Mouse (Mus musculus) layer of hippocampus, postnatal 36 days (tissue): ENCODE data around the gene Crocc2. TPM values are rescaled to one million over a fixed set of nuclear protein-coding genes. Genes with fewer than 3 reads are reported as not detected.
A peak's percentile ranks its signal among the peaks of the same experiment; 100 is the strongest.

ENCODE experiments used
- DNase-seq, 2 experiments: peaks; one replicate each; pipeline ENCODE4 v3.0.0; 2022
- total RNA-seq, 2 experiments: library from RNA; stranded (reverse); gene quantifications; 2 replicates each; pipeline ENCODE4 v1.2.3; 2021

The Crocc2 gene
- total RNA-seq, 2 experiments from 2014 or later, result 0.15 to 0.25 TPM

DNA sequence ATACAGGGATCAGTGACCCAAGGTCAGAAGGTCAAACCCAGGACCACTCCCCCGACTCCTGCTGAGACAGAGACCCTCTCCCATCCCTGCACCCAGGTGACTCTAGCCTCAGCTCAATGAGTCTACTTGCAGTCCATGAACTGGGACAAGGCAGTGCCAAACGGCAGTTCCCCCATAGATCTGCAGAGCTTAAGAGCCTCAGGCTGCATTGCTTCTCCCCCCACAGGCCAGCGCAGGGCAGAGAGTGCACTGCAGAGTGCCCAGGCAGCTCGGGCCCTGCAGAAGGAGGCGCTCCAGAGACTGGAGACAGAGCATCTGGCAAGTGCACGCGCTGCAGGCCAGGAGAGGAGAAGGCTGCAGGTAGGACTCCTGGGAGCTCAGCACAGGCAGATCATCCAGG is 49.0 kb downstream of the Crocc2 start:
- DNase-seq, result no peak

GRCm38 (mm10) chr1:93220776-93221175 is 52.3 kb downstream of the Crocc2 start:
- peak in 1 of 2 experiments; percentile 30 for DNase-seq

GRCm38 (mm10) chr1:93223972-93224371 is 55.4 kb downstream of the Crocc2 start:
- no peak for DNase-seq

GRCm38 (mm10) chr1:93225226-93225625 is 56.7 kb downstream of the Crocc2 start:
- DNase-seq, result no peak

- no peak for DNase-seq
Observed at GRCm38 (mm10) chr1:93225731-93226520, 57.4 kb downstream of the Crocc2 start.

- peak in 1 of 2 experiments; percentile 26 for DNase-seq
Observed at GRCm38 (mm10) chr1:93227303-93227975, 58.9 kb downstream of the Crocc2 start.

GRCm38 (mm10) chr1:93227976-93228365 is 59.4 kb downstream of the Crocc2 start:
- DNase-seq, result no peak

DNA sequence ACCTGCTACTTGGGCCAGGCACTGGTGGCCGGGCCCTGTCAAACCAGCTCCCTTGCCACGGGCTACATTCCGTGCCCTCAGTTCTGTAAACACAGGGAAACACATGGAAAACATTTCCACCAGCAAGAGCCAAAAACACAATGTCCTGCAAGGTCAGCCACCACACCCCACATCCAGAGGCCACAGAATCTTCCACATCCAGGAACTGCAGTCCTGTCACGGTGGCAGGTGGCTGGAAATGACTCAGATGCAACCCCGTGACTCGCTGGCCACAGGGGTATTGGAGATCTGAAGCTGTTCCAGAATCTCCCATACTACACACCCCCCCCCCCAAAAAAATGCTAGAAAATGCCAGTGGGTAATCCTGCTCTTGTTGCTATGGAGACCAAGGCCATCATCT is 60.7 kb downstream of the Crocc2 start:
- no peak for DNase-seq

GRCm38 (mm10) chr1:93229626-93230025 is 61.1 kb downstream of the Crocc2 start:
- no peak for DNase-seq

DNA sequence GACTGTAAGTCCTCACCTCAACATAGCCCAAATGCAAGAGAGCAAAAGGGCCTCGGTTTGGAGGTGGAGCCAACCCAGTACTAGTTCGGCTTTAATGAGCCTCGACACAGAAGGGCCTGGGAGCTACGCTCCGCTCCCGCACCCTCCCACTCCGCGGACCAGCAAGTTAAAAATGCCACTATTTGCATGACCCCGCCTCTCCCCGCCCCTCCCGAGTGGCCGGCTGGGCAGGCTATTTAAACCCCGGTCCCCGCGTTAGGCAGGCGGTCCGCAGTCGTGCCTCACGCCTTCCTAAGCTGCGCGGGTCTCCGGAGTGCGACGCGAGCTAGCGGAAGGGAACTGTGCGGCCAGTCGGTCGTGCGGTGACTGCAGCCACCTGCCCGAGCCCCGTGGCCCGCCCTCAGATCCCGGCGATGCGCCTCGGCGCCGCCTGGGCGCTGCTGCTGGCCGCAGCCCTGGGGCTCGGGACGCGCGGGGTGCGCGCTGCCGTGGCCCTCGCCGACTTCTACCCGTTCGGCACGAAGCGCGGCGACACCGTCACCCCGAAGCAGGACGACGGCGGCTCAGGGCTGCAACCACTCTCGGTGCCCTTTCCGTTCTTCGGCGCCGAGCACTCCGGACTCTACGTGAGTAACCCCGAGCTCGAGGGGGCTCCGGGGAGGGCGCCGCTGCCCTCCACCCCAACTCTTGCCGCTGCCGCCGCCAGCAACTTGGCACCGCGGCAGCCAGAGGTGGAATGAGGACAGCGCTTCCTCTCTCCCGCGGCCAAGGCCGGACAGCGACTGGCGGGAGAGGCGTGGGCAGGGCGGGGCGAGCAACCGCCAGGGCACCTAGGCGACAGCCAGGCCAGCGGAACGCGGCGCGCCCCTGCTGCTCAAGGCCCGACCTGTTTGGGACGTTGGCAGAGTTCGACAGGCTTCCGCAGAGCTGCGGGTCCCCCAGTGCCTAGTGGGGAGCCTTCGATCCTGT is 67.3 kb downstream of the Crocc2 start, which contains the start of gene Sned1:
TSS of gene Sned1 (plus strand) at position 266 of the 969 bp plus-strand sequence.
- peak; percentile 63 to 76 for DNase-seq

DNA sequence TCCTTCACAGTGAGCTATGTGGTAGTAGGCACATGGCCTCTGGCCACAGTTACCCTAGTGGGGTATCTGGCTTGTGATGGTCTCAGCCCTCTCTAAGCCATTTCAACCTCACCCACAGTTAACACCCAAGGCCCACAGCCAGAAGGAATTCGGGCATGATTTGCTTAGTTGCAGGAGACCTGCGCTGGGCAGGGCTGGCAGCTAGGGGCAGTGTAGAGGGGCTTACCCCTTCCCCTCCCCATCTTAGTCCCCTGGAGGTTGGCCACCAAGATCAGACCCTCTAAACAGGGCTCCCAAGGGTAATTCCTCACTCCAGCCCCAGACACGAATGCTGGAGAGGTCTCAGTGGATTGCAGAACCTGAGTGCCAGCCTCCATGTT is 68.0 kb downstream of the Crocc2 start:
- DNase-seq, result no peak

- DNase-seq, result no peak
Observed at GRCm38 (mm10) chr1:93237676-93238075, 69.2 kb downstream of the Crocc2 start.

- DNase-seq, result no peak
Observed at GRCm38 (mm10) chr1:93238201-93238600, 69.7 kb downstream of the Crocc2 start.

GRCm38 (mm10) chr1:93245936-93246335 is 77.4 kb downstream of the Crocc2 start:
- no peak for DNase-seq

DNA sequence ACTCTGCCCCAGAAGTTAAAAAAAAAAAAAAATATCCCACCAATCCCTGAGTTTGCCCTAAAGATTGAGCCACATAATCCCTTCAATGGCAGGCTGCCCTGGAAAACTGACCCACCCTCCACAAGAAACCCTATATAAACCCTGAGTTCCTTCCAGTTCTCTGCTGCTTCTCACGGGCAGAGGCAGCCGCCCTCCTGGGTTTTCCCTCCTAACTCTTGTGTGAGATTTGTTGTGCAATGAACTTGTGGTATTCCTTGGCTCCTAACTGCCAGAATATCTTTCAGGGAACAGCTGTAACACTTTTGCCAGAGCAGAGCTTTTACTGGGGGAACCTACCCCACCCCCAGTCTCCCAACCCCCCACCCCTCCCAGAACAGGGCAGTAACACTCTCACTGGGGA is 84.1 kb downstream of the Crocc2 start:
- no peak for DNase-seq

GRCm38 (mm10) chr1:93255761-93256160 is 87.2 kb downstream of the Crocc2 start:
- no peak for DNase-seq

DNA sequence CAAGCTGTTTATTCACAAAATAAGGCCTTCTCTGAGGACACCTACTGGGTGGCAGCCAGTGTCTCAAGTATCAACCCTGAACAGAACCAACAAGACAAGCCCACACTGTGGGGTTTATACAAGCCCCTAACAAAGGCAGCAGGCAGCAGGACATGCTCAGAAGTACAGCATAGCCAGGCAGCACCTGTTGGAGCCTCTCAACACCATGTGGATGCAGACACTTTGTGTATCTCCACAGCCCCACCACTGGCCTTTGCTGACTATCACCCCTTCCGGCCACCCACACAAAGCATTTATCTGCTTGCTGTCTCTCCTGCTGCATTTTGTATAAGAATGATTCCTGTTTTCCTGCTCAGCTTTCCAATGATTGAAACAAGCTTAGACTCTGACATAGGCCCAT is 89.0 kb downstream of the Crocc2 start:
- DNase-seq, result no peak

DNA sequence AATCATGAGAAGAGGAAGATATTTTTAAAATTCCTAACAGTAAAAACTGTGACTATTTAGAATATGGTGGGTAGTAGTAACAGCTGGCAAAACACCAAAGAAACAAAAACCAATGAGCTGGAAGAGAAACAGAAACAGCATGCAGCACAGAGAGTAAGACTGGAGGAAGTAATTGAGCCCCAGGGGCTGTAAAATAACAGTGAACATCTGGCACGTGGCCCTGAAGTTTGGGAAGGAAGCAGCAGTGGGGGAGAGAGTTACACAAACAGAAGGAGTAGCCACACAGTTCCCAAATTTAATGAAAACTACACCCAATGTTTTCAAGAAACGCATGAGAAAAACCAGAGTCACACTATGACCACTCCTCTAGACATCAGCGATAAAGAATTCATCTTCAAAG is 98.7 kb downstream of the Crocc2 start:
- DNase-seq, result no peak

- DNase-seq, result no peak
Observed at GRCm38 (mm10) chr1:93268246-93268645, 99.7 kb downstream of the Crocc2 start.

DNA sequence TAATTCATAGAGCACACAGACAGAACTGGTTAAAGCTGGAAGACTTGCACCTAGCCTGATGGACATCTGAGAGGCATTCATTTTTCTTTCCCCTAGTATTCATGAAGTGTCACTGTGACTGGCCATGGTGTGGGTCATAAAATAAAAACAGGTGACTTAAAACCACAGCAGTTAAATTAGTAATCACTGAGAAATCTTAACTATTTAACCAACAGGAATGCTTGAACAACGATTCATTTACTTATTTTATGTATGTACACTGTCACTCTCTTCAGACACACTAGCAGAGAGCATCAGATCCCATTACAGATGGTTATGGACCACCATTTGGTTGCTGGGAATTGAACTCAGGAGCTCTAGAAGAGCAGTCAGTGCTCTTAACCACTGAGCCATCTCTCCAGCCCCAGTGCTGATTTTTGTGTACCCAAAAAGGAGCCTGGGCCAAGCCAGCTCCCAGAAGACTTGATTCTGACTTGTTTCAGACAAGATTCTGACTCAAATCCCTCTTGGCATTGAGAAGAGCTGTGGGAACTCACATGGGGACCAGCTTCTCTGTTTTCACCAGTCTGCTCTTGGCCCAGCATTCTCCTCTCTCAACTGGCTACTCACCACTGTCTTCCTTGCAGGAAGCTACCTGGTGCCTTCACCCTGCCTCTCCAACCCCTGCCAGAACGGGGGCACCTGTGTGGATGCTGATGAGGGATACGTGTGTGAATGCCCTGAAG is 102.2 kb downstream of the Crocc2 start:
- no peak for DNase-seq

- DNase-seq, result no peak
Observed at GRCm38 (mm10) chr1:93271751-93272150, 103.2 kb downstream of the Crocc2 start.

DNA sequence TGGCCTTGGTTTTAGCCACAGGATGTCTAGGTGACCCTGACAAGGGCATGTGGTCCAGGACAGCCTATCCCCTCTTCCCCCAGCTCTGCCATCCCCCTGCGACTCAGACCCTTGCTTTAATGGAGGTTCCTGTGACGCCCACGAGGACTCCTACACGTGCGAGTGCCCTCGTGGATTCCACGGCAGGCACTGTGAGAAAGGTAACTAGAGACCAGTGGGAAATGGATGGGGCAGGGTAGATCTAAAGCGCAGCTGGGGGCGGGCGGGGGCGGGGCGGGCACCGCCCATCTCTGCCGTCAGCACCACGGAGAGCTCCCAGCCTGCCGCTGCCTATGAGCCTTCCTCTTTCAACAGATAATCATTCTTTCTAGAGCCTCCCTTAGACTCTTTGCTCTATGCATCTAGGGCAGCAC is 103.9 kb downstream of the Crocc2 start:
- DNase-seq, result no peak
